Mouse (Mus musculus): ENCODE measurements at regions not wholly inside any gene's neighbourhood (a gene's known extent, or its start where the extent isn't known, plus 50 kb on each side); places are given as distances from the start of the nearest gene placed in this dataset.

GRCm38 (mm10) chr16:51315608-51316007 lies 715.4 kb upstream of the Cblb start:
- peak; percentile 56 for DNase-seq (ENCODE audit: low read depth, low spot score)

DNA sequence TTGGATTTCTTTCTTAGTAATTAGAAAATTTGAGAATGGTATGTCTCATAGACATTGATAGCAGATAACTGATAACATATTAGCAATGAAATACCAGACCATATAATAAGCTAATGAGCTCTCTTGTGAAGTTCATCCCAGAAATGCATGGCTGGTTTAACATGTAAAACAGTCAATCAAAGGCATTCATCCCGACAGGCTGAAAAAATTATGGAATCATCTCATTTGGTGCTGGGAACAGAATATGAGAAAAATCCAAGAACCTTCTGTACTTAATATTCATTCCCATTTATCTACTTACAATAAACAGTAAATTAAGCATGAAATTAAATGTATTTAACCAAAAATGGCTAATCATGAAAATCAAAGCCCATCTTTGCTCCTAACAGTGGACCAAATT lies 698.8 kb upstream of the Cblb start:
- DNase-seq (ENCODE audit: low read depth, low spot score): no peak

DNA sequence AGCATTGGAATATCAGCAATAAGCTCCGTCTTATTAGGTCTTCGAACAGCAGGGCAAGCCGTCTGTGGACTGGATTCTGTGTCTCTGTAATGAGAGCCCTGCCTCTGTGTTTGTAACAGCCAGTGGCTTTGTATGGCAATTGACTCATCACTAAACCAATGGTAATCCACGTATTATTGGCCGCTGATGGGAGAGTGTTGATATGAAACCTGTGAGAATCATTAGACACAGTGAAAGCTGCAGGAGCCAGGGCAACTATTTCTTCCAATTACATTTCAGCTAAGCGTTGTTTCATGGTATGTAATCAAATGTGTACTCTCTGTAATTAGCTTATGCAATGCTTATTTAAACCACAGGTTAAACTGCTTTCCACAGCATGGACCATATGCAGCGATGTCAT lies 696.1 kb upstream of the Cblb start:
- no peak for DNase-seq (ENCODE audit: low read depth, low spot score)

- no peak for DNase-seq (ENCODE audit: low read depth, low spot score)
These were observed 683.9 kb upstream of the Cblb start for GRCm38 (mm10) chr16:51347120-51347519.

DNA sequence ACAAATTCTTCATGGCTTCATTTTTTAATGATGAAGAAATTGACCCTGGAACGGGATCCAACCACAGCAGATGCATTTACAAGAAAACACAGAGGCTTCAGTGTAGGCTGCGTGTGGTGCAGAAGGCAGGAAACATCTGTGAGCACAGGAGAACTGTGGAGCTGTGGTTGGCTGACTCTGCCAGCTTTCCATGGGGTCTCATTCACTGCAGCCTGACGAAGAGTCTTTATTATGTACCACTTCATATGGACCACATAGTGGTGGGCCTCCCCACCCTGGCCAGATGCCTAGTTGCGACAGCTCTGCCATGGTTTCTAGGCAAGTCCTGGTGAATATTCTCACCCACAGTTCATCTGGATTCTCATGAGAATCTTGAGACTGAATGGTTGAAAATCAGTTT lies 678.9 kb upstream of the Cblb start:
- DNase-seq (ENCODE audit: low read depth, low spot score): no peak

GRCm38 (mm10) chr16:51353791-51354190 lies 677.2 kb upstream of the Cblb start:
- no peak for DNase-seq (ENCODE audit: low read depth, low spot score)

- no peak for DNase-seq (ENCODE audit: low read depth, low spot score)
These were observed 661.0 kb upstream of the Cblb start for GRCm38 (mm10) chr16:51370070-51370469.

DNA sequence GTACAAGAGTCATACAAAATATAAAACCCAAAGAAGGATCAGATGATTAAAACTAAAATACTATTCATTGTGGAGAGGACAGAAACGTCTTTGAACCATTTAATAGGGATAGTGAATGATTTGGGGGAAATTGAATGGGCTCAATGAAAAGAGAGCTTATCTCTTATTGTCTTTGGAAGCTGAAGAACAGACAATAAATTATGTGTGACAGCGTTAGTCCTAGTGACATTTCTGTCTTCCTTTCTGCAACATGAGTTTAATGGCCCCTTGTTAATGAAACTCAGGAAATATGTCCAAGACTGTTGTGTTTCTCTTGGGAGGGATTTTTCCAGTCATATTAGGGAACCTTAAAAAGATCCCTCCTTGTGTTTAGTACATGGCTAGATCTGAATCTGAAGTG lies 644.6 kb upstream of the Cblb start:
- peak; percentile 6 for DNase-seq (ENCODE audit: low read depth, low spot score)

DNA sequence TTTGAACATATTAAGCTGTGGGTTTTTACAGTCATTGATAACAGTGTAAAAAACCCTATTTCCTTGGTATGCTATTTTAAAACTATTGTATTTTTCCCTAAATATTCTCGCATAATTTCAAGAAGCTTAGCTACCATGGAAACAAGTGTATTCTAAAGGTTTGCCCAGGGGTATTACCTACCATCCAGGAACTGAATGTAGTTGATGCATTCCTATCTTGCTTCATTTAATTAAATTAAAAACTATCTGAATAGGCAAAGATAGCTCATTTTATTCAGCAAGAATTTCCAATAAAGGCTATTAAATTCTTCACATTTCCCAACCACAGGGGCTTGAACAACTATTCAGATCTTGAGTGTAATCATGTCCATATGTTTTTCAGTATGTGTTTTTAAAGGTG lies 643.5 kb upstream of the Cblb start:
- no peak for DNase-seq (ENCODE audit: low read depth, low spot score)

DNA sequence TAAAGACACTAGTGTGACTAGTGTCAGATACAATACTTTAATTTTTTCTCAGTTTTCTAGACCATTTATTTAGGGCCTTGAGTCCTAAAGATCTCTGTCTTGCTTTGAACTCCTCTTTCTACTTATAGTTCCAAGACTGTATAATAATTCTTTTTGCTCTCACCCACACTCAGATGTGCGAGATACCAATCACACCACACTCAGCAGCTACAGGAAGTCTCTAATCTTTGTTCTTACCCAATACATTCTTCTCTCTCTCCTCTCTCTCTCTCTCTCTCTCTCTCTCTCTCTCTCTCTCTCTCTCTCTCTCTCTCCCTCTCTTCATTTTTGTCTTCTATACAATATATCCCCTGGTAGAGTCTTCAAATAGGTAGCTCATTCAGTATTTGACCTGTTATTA lies 637.2 kb upstream of the Cblb start:
- DNase-seq (ENCODE audit: low read depth, low spot score): no peak

Measured in mesoderm, embryonic 11.5 days (tissue).